Mouse (Mus musculus) small intestine, adult 2 months (tissue): ENCODE data around the gene Echdc2.

Experiments used
- CTCF ChIP-seq: fragments of 200-500 bp; IDR thresholded peaks from 2 replicates; pipeline ENCODE4 v1.5.1; 2012; ENCODE audit warnings: low read depth, mild to moderate bottlenecking, control low read depth, inconsistent platforms, low read length, moderate library complexity, mixed read lengths; ENCODE audit not compliant: insufficient replicate concordance, insufficient read length; ENCODE audit errors: extremely low read depth
- POLR2A ChIP-seq: fragments of 200-500 bp; IDR thresholded peaks from 2 replicates; pipeline ENCODE4 v1.6.1; 2012; ENCODE audit warnings: low read depth, mild to moderate bottlenecking, control low read depth, inconsistent platforms, low read length, moderate library complexity

DNA sequence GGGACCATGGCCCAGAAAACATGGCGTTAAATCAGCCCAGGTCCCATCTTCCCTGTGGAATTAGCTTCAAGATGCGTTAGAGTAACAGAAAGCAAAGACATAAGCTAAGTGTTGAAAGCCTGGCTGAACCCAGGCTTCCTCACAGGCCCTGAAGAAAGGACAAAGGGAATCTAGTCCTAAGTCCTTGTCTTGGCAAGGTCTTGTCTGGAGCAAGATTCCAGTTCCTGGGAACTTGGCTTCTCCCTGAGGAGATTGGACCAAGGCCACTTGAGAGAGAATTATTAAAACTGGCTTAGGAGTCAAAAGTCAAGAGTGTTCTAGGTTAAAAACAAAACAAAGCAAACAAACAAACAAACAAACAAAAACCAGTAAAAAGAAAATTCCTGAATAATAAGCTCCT lies 36.9 kb upstream of the Echdc2 start:
- TF ChIP-seq POLR2A (no peak), CTCF (no peak)
